8 mouse cellular contexts compared by ENCODE assay signal in the genomic region with DNA sequence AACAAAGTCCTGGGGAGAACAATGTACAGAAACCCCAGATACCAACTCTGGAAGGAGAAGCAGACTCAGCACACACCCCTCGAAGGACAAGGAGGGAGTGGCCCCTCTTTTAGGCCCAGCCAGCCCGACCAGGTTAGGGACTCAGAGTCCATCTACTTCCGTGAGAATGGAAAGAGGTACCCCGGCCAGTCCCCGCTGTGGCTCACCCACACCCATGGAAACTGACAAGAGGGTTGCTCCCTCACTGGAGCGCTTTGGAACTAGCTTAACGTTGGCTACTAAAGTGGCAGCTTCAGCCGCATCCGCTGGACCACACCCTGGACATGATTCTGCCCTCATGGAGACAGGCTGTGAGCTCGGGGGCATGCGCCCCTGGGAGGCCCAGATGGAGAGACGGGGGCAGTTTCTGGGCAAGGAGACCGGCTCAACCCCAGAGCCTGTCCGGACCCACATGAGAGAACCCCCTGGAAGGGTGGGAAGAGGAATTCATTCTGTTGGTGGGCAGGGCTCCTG. TPM values are rescaled to one million over a fixed set of nuclear protein-coding genes. Genes with fewer than 3 reads are reported as not detected.
A peak's percentile ranks its signal among the peaks of the same experiment; 100 is the strongest.
DNase-seq lines count a peak whose midpoint lies in the region; ATAC-seq and TF ChIP-seq lines count a peak whose summit lies in the region.

No protein-coding gene starts in this region.

- WGBS in embryonic facial prominence, embryonic 15.5 days, result 49% methylated on average over 14 of the region's 14 CpGs
- WGBS in hindbrain, embryonic 16.5 days, result 21% methylated on average over 14 of the region's 14 CpGs
- WGBS in midbrain, embryonic 15.5 days, result 28% methylated on average over 14 of the region's 14 CpGs

- peak overlapping the region; percentile 96 for H3K4me2 ChIP-seq in embryonic facial prominence, embryonic 15.5 days (replicated peaks)
- peak overlapping the region; percentile 97 for H3K4me2 ChIP-seq in hindbrain, embryonic 16.5 days (ENCODE audit: low read length)
- peak overlapping the region; percentile 87 for H3K4me2 ChIP-seq in midbrain, embryonic 15.5 days

- intact Hi-C loops in gastrocnemius, postnatal 14 days (cut with DNase I; ENCODE audit: low total_unique reads), result loop anchor here (10.0 kb wide), 1 partner anchor 52 kb away; no protein-coding TSS in a partner anchor

- H3K36me3 ChIP-seq in embryonic facial prominence, embryonic 15.5 days, result no peaks in the 10 kb centered on the region
- H3K36me3 ChIP-seq in hindbrain, embryonic 16.5 days (ENCODE audit: control insufficient read depth, insufficient read depth, low read length), result no peaks in the 10 kb centered on the region
- no peaks in the 10 kb centered on the region for H3K36me3 ChIP-seq in midbrain, embryonic 15.5 days (replicated peaks)

- peak overlapping the region; percentile 77 for H3K9ac ChIP-seq in embryonic facial prominence, embryonic 15.5 days
- H3K9ac ChIP-seq in hindbrain, embryonic 16.5 days (ENCODE audit: low read depth, low read length), result peak overlapping the region; percentile 74
- peak overlapping the region; percentile 59 for H3K9ac ChIP-seq in midbrain, embryonic 15.5 days

- peaks cover 77% of the 10 kb centered on the region for H3K4me1 ChIP-seq in embryonic facial prominence, embryonic 15.5 days
- H3K4me1 ChIP-seq in hindbrain, embryonic 16.5 days (ENCODE audit: control insufficient read depth, insufficient read depth, low read depth, low read length), result peaks cover 44% of the 10 kb centered on the region
- H3K4me1 ChIP-seq in midbrain, embryonic 15.5 days, result peaks cover 40% of the 10 kb centered on the region

- H3K27me3 ChIP-seq in embryonic facial prominence, embryonic 15.5 days, result no peaks in the 10 kb centered on the region
- H3K27me3 ChIP-seq in hindbrain, embryonic 16.5 days (replicated peaks; ENCODE audit: control insufficient read depth, insufficient read depth, low read length), result peaks cover 10% of the 10 kb centered on the region
- peaks cover 21% of the 10 kb centered on the region for H3K27me3 ChIP-seq in midbrain, embryonic 15.5 days (replicated peaks)

- H3K4me3 ChIP-seq in layer of hippocampus, adult 2 months, result peak overlapping the region; percentile 76
- H3K4me3 ChIP-seq in embryonic facial prominence, embryonic 15.5 days (replicated peaks), result peak overlapping the region; percentile 78
- H3K4me3 ChIP-seq in hindbrain, embryonic 16.5 days (ENCODE audit: low read length), result peak overlapping the region; percentile 60
- peak overlapping the region; percentile 52 for H3K4me3 ChIP-seq in midbrain, embryonic 15.5 days

- DNase-seq in layer of hippocampus, adult 2 months (ENCODE audit: low spot score in 2 of 2), result no peak
- DNase-seq in layer of hippocampus, adult 18-20 months (ENCODE audit: low spot score in 2 of 2), result no peak
- DNase-seq in right cerebral cortex, adult 18-20 months, result no peak
- no peak for DNase-seq in thymus, postnatal 4 days
- DNase-seq in gastrocnemius, postnatal 14 days, result no peak

- ATAC-seq in embryonic facial prominence, embryonic 15.5 days (ENCODE audit: insufficient number of reproducible peaks, low FRiP score, low TSS enrichment, low read depth), result no peak
- ATAC-seq in hindbrain, embryonic 16.5 days, result no peak
- no peak for ATAC-seq in midbrain, embryonic 15.5 days (replicated peaks)

- H3K27ac ChIP-seq in layer of hippocampus, adult 2 months, result peak overlapping the region; percentile 93
- H3K27ac ChIP-seq in embryonic facial prominence, embryonic 15.5 days (replicated peaks), result no peak overlapping the region
- H3K27ac ChIP-seq in hindbrain, embryonic 16.5 days (ENCODE audit: low read depth, low read length), result no peak overlapping the region
- H3K27ac ChIP-seq in midbrain, embryonic 15.5 days, result no peak overlapping the region

- no peak for TF ChIP-seq CTCF in layer of hippocampus, adult 2 months (conservative IDR thresholded peaks at IDR 0.05)

- no peaks in the 10 kb centered on the region for H3K9me3 ChIP-seq in embryonic facial prominence, embryonic 15.5 days (replicated peaks)
- no peaks in the 10 kb centered on the region for H3K9me3 ChIP-seq in hindbrain, embryonic 16.5 days (ENCODE audit: control insufficient read depth, low read length)
- no peaks in the 10 kb centered on the region for H3K9me3 ChIP-seq in midbrain, embryonic 15.5 days

RNA-seq across cellular contexts. Expression of gene Itpkb, which starts 2.7 kb away (rescaled TPM):
- total RNA-seq in layer of hippocampus, adult 2 months (2021), result 10 to 100 TPM; 26.3 to 28.3 TPM
- total RNA-seq in layer of hippocampus, adult 18-20 months (2021), result 10 to 100 TPM; 27.2 to 27.4 TPM
- polyA plus RNA-seq in embryonic facial prominence, embryonic 15.5 days (2015; fragmentation: Nextera tagmentation; extraction: Ambion mirVana), result 12.3 and 13.5 TPM in 2 replicates
- 3.8 and 4.0 TPM in 2 replicates for polyA plus RNA-seq in hindbrain, embryonic 16.5 days (2015; fragmentation: Nextera tagmentation; extraction: Ambion mirVana)
- 2.5 and 3.0 TPM in 2 replicates for polyA plus RNA-seq in midbrain, embryonic 15.5 days (2015; fragmentation: Nextera tagmentation; extraction: Ambion mirVana)
- total RNA-seq in gastrocnemius, postnatal 14 days (2021), result 10 to 100 TPM; 27.6 to 28.6 TPM
